Mouse (Mus musculus): ENCODE results near the gene Rab19. TPM values are rescaled to one million over a fixed set of nuclear protein-coding genes. Genes with fewer than 3 reads are reported as not detected.
A peak's percentile ranks its signal among the peaks of the same experiment; 100 is the strongest.
"Not testable (repeated sequence)": the region's sequence is repeated elsewhere in the genome, so short reads cannot be mapped to it uniquely, and the experiment has no call there.

Rab19 gene
- polyA plus RNA-seq, 1 experiment: 2.7 TPM

- Histone ChIP-seq H3K4me1 (ENCODE audit: control insufficient read depth, insufficient read depth, low read length) (no peaks in the 10 kb centered on the region), H3K27ac (ENCODE audit: insufficient read depth, low read depth, low read length) (no peak overlapping the region), H3K4me3 (ENCODE audit: insufficient read depth, low read depth, low read length) (no peak overlapping the region), H3K27me3 (replicated peaks; ENCODE audit: control insufficient read depth, insufficient read depth, low read length) (no peaks in the 10 kb centered on the region), H3K36me3 (ENCODE audit: control insufficient read depth, insufficient read depth, low read length) (no peaks in the 10 kb centered on the region)
- no peak for TF ChIP-seq CTCF (conservative IDR thresholded peaks at IDR 0.05; ENCODE audit: insufficient read depth, insufficient read length, low read depth, low read length)
- WGBS: 88% methylated on average over 7 of the region's 7 CpGs
- no peak for DNase-seq
These were observed 35.5 kb upstream of the Rab19 start for GRCm38 (mm10) chr6:39345430-39345829.

DNA sequence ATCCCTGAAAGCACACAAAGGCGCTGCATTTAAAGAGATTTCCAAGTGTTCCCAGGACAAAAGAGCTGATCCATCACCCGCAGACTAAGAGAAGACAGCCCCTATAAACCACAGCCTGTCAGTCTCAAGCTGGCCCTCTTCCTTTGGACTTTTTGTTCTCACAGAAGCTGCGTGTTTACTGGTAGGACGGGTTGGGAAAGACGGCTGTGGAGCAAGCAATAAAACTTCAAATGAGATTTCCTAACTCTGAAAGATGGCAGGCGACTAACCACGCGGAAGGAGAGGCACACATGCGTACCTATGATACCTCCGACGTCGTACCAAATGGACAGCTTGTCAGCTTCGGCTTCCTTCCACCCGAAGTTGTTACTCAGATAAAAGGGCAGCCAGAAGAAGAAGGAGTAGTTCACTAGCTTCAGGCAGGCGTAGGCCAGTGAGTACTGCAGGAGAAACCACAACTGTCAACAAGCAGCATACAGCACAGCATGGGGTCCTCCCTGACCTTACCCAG, 33.9 kb upstream of the Rab19 start:
- Histone ChIP-seq H3K27me3 (replicated peaks; ENCODE audit: control insufficient read depth, insufficient read depth, low read length) (no peaks in the 10 kb centered on the region), H3K27ac (ENCODE audit: insufficient read depth, low read depth, low read length) (no peak overlapping the region), H3K36me3 (ENCODE audit: control insufficient read depth, insufficient read depth, low read length) (no peaks in the 10 kb centered on the region), H3K4me1 (ENCODE audit: control insufficient read depth, insufficient read depth, low read length) (no peaks in the 10 kb centered on the region), H3K4me3 (ENCODE audit: insufficient read depth, low read depth, low read length) (no peak overlapping the region)
- no peak for TF ChIP-seq POLR2A (IDR thresholded peaks at IDR 0.05; ENCODE audit: low read depth, low read length)
- TF ChIP-seq CTCF (conservative IDR thresholded peaks at IDR 0.05; ENCODE audit: insufficient read depth, insufficient read length, low read depth, low read length): no peak
- WGBS: 55% methylated on average over 15 of the region's 15 CpGs
- no peak for DNase-seq

DNA sequence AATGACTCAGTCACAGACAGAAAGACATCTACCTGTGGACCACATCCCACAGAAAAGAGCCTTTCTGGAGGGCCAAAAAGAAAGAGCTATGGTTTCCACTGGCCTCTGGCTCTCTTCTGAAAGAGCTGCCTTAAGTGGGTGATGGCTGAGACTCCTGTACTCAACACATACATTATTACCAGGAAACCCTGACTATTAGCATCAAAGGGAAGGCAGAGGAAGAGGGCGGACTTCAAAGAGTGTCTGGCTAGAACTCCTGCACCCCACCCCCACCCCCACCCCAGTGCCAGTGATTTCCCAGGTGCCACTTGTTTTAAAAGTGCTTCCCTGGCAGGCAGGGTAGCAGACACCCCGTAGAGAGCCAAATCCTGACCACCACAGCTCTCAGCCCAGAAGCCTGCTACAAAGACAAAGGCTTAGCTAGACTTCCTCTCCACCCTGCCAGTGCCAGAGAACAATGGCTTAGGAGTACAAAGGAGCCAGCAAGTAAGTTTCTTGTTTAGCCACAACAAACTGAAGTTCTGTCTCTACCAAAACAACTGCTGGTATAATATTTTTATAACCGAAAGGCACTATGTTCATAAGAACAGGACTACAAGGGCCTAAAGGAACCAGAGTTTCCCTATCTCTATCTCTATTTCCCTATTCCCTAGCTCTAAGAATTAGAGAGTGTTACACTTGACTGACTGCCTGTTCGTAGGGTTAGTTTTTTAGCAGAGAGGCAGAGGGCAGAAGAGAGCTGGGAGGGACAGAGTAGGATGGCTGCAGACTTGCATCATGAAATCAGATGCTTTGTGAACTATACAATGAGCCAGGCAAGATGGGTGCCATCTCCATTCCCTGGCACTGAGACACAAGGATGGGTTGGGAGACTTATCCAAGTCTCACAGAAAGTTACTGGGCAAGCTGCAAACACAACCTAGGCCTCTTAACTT, 32.8 kb upstream of the Rab19 start:
- 56% methylated on average over 4 of the region's 4 CpGs for WGBS
- peak; percentile 17 for DNase-seq
- Histone ChIP-seq H3K27me3 (replicated peaks; ENCODE audit: control insufficient read depth, insufficient read depth, low read length) (no peaks in the 10 kb centered on the region), H3K4me1 (ENCODE audit: control insufficient read depth, insufficient read depth, low read length) (no peaks in the 10 kb centered on the region), H3K36me3 (ENCODE audit: control insufficient read depth, insufficient read depth, low read length) (no peaks in the 10 kb centered on the region), H3K4me3 (ENCODE audit: insufficient read depth, low read depth, low read length) (no peak overlapping the region), H3K27ac (ENCODE audit: insufficient read depth, low read depth, low read length) (no peak overlapping the region)
- TF ChIP-seq POLR2A (IDR thresholded peaks at IDR 0.05; ENCODE audit: low read depth, low read length) (no peak), CTCF (conservative IDR thresholded peaks at IDR 0.05; ENCODE audit: insufficient read depth, insufficient read length, low read depth, low read length) (no peak)

DNA sequence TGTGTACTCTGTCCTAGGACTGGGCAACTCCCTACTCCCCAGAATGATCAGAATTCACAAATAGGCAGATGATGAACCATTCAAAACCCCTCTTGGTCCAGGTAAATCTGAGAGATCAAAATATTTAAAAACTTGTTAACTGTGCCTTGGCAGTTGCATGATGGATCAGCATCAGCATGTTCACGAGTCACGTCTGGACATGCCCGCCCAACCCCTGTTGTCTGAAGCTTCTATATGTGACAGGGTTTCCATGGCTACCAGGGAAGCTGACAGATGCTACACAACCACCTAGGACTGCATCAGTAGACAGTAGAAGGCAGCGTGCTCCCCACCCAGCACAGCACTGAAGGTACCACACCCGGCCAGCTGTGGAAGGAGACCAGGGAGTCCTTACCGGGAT, 32.0 kb upstream of the Rab19 start:
- Histone ChIP-seq H3K4me3 (ENCODE audit: insufficient read depth, low read depth, low read length) (no peak overlapping the region), H3K27ac (ENCODE audit: insufficient read depth, low read depth, low read length) (no peak overlapping the region), H3K36me3 (ENCODE audit: control insufficient read depth, insufficient read depth, low read length) (no peaks in the 10 kb centered on the region)

GRCm38 (mm10) chr6:39359207-39359606, 21.8 kb upstream of the Rab19 start:
- not testable (repeated sequence) for H3K4me1 ChIP-seq (ENCODE audit: control insufficient read depth, insufficient read depth, low read length); H3K4me3 ChIP-seq (ENCODE audit: insufficient read depth, low read depth, low read length); H3K36me3 ChIP-seq (ENCODE audit: control insufficient read depth, insufficient read depth, low read length); DNase-seq; H3K27ac ChIP-seq (ENCODE audit: insufficient read depth, low read depth, low read length); H3K27me3 ChIP-seq (replicated peaks; ENCODE audit: control insufficient read depth, insufficient read depth, low read length)
- WGBS: 95% methylated on average over 9 of the region's 9 CpGs

More for the DNA sequence above, 32.0 kb upstream of the Rab19 start:
- Histone ChIP-seq H3K27me3 (replicated peaks; ENCODE audit: control insufficient read depth, insufficient read depth, low read length) (no peaks in the 10 kb centered on the region), H3K4me1 (ENCODE audit: control insufficient read depth, insufficient read depth, low read length) (no peaks in the 10 kb centered on the region)
- no peak for TF ChIP-seq POLR2A (IDR thresholded peaks at IDR 0.05; ENCODE audit: low read depth, low read length)
- no peak for TF ChIP-seq CTCF (conservative IDR thresholded peaks at IDR 0.05; ENCODE audit: insufficient read depth, insufficient read length, low read depth, low read length)
- 91% methylated on average over 6 of the region's 6 CpGs for WGBS
- no peak for DNase-seq

DNA sequence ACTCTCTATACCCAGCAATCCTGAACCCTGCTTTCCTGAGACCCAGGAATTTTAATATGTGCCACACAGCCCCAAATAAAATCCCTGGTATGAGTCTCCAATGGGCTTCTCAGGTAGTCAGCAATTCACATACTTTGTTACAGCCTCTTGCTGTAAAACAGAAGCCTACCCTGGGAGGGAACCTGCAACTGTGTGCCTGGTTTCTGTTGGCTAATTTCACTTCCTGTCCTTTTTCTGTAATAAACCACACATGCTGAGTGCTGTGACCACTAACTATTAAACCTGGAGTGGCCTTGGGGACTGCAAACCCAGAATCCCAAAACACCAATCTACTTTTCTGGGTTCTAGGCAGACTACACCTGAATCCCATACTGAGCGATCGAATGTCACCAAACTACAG, 18.3 kb upstream of the Rab19 start:
- H3K36me3 ChIP-seq (ENCODE audit: control insufficient read depth, insufficient read depth, low read length): no peaks in the 10 kb centered on the region
- TF ChIP-seq CTCF (conservative IDR thresholded peaks at IDR 0.05; ENCODE audit: insufficient read depth, insufficient read length, low read depth, low read length): no peak
- no peak for TF ChIP-seq POLR2A (IDR thresholded peaks at IDR 0.05; ENCODE audit: low read depth, low read length)
- WGBS: 93% methylated on average over 2 of the region's 2 CpGs

DNA sequence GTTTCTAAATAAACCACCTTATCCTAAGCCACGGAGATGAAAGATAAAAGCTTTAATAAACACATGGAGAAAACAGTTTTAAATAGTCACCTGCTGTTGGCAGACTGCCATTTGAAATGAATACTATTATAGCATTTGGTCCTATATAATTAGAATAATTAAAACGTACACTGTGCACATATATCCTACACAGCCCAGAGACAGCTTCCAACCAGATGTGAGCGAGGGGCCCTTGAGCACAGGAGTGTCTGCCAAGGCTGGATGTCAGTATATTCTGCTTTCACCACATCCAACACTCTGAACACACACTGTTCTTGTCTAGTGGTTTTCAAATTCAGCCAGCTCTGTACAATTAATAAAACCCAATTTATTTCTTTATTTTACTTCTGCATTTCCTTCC, 11.3 kb upstream of the Rab19 start:
- DNase-seq: no peak
- TF ChIP-seq POLR2A (IDR thresholded peaks at IDR 0.05; ENCODE audit: low read depth, low read length): no peak
- WGBS: 76% methylated on average over 3 of the region's 3 CpGs
- no peak overlapping the region for H3K27ac ChIP-seq (ENCODE audit: insufficient read depth, low read depth, low read length)
- H3K27me3 ChIP-seq (replicated peaks; ENCODE audit: control insufficient read depth, insufficient read depth, low read length): no peaks in the 10 kb centered on the region
- no peaks in the 10 kb centered on the region for H3K4me1 ChIP-seq (ENCODE audit: control insufficient read depth, insufficient read depth, low read length)
- no peaks in the 10 kb centered on the region for H3K36me3 ChIP-seq (ENCODE audit: control insufficient read depth, insufficient read depth, low read length)
- no peak overlapping the region for H3K4me3 ChIP-seq (ENCODE audit: insufficient read depth, low read depth, low read length)

More for the DNA sequence above, 18.3 kb upstream of the Rab19 start:
- Histone ChIP-seq H3K27me3 (replicated peaks; ENCODE audit: control insufficient read depth, insufficient read depth, low read length) (no peaks in the 10 kb centered on the region), H3K4me3 (ENCODE audit: insufficient read depth, low read depth, low read length) (no peak overlapping the region), H3K4me1 (ENCODE audit: control insufficient read depth, insufficient read depth, low read length) (no peaks in the 10 kb centered on the region), H3K27ac (ENCODE audit: insufficient read depth, low read depth, low read length) (no peak overlapping the region)
- DNase-seq: no peak

Data from kidney, adult 2 months (tissue).